Mouse (Mus musculus) small intestine, adult 2 months (tissue): Measurements from ENCODE around the gene Sh3kbp1.

ENCODE experiments used
- CTCF ChIP-seq: fragments of 200-500 bp; IDR thresholded peaks from 2 replicates; pipeline ENCODE4 v1.5.1; 2012; ENCODE audit warnings: low read depth, mild to moderate bottlenecking, control low read depth, inconsistent platforms, low read length, moderate library complexity, mixed read lengths; ENCODE audit not compliant: insufficient replicate concordance, insufficient read length; ENCODE audit errors: extremely low read depth
- POLR2A ChIP-seq: fragments of 200-500 bp; IDR thresholded peaks from 2 replicates; pipeline ENCODE4 v1.6.1; 2012; ENCODE audit warnings: low read depth, mild to moderate bottlenecking, control low read depth, inconsistent platforms, low read length, moderate library complexity

GRCm38 (mm10) chrX:159647564-159647963 lies 20.5 kb downstream of the Sh3kbp1 start:
- TF ChIP-seq CTCF (no peak), POLR2A (no peak)
